Mouse (Mus musculus) retina, postnatal 7 days (tissue): ENCODE results near the gene Nat10.
A peak's percentile ranks its signal among the peaks of the same experiment; 100 is the strongest.

ENCODE experiments used
- DNase-seq: peaks from one replicate; pipeline ENCODE4 v3.0.0-alpha.2; 2012; ENCODE audit warnings: low read depth, low spot score

Nat10 gene

DNA sequence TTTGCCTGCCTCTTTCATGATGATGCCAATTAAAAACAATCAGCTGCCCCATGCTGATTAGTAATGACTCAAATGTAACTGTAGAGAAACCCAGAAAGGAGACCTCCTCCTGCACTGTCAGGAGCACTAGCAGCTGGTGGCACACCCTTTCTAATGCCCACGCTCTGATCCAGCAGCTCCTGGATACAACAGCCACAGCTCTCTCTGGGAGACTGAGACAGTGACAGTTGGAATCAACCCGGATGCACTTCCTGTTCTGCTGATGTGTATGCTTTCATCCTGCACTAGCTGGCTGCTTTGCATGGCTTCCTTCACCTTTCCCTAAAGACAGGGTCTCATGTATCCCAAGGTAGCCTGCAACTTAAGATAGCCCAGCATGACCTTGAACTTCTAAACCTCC, 15.0 kb downstream of the Nat10 start:
- no peak for DNase-seq

DNA sequence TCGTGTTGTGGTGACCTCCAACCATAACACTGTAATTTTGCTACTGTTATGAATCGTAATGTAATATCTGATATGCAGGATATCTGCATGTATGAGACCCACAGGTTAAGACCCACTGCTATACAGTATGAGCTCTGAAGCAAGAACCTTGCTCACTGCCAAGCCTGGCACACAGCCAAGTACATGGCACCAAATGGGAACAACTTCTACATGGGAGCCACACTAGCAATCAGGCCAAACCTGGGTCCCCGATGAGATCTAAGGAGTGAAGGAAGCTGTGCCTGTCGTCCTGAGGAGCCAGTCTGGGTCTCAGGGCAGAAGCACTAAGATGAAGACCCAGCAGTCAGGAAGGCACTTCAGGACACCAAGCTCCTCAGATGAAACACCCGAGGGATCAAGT, 15.6 kb downstream of the Nat10 start:
- DNase-seq: no peak

DNA sequence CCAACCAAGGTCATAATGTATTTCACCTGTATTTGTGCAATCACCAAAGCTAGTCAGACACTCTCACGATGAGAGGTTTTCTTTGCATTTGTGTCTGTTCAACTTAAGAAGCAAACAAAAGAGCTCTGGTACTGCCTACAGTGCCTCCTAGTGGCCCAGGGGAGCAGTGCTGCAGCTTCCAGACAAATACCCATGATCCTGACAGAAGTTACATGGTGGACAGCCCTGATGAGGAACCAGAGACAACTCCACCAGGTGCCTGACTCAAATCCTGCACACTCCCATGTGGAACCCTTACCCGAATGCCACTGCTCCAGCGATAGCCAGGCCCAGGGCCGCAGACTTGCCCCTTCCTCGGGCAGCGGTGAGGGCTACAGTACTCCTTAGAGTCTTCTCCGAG, 17.1 kb downstream of the Nat10 start:
- peak; percentile 24 for DNase-seq

DNA sequence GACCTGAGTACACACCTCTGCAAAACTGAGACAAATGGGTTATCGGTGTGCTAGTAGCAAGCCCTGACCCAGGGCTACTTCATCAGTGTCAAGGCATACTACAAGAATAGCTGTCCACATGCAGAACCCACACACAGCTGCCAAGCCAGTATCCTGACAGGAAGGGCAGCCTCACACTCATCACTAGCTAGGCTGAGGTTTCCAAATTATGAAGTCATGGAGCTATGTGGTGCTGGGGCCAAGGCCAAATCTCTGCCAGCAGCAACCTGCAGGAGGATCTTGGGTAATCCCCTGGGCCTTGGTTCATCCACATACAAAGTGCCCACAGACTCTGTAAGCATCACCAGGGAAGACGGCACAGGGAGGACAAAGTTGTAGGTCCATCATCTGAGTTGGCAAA, 17.5 kb downstream of the Nat10 start:
- DNase-seq: no peak

DNA sequence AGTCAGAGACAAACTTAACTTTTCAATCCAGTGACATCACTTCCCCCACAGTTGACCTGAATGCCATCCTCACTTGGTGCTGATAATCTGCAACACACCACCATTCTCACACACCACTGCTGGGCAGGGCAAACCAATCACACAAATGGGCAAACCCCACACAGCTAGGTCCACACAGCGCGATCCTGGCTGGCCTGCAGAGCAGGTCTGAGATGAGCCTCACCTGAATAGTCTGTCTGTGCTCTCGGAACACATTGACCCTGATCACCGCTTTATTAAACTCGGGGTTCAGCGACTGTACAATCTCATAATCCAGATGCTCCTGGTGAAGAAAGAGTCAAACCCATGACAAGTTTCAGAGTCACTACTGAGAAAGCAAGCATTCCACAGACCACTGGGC, 18.2 kb downstream of the Nat10 start:
- DNase-seq: no peak

DNA sequence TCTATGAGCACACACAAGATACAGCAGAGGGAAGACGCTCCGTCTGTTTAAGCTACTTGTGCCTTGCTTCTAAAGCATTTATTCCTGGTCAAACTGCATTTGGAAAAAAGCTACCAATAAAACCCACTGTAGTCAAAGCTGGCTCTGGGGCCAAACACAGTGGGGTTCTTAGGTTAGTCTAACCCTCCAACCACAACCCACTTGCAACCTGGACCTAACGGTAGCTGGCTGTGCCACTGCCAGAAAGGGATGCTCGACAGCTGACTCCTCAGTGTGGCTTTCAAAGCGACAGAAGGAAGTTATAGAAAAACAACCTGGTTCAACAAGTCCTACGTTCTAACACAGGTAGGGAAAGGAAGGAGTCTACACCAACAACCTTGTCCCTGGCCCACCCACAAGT, 29.6 kb downstream of the Nat10 start:
- DNase-seq: no peak

DNA sequence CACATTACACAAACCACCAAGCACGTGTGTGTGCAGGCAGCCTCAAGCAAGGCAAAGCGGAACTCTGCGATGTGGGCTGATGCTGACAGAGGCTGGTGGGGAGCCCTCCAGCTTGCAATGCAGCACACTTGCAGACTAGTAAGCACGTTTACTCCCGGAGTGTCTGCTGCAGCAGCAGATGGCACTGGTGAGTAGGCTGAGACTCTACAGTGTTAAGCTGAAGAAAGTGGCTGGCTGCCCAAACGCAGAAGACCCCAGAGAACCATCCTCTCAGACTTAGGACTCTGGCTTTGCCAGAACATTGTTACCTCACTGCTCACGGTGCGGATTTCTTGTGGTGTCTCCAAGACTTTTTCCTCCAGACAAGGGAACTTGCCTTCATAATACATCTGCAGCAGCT, 30.1 kb downstream of the Nat10 start:
- no peak for DNase-seq

DNA sequence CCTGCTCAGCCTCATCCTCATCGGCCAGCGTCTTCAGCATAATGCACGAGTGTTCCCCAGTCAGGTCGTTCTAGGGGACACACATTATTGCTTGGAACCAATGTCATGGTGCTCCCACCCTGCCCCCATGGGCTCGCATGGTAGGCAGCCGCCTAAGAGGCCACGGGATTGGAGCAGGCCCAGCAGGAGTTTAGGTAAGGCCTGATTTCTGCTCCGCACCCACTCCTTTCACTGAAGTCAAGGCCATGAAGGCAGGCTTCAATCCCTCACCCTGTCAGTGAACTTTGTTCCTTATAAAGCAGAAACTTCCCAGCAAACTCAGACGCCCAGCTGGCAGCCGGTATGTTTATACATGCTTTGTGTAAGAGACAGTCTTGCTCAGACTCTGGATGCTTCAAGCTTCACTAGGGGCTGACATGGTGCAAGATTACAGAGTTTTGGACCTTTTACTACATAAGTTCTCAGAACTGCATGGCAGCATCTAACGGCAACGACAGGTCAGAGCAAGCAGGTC, 33.0 kb downstream of the Nat10 start:
- DNase-seq: no peak

DNA sequence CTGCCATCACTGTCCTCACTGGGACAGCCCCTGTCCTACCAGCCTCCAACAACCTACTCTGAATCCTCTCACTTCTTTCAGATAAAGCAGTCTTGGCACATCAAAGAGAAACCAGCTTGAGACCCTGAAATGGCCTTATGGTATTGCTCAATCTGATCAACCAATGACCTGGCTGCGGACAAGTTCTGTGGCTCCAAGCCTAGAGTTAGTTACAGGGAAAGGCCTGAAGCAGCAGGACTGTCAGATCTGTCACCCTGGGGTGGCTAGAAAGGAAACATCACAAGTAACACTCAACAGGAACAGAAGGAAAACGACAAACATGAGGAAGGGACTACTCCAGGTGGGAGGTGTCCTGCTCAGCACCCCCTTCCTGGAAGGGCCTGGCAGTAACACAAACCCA, 36.5 kb downstream of the Nat10 start:
- no peak for DNase-seq

DNA sequence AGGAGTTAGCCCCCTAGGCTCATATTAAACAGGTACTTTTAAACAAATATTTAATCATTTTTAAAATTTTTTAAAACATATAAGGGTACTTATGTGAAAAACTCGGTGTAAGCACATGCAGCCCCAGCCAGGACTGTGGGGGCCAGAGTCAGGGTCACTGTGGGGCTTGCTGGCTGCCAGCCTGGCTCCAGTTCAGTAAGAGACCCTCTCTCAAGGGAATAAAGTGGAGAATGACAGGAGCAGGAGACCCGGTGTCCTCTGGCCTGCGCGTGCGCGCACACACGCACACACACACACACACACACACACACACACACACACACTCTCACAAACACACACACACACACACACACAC, 41.8 kb downstream of the Nat10 start:
- DNase-seq: no peak

DNA sequence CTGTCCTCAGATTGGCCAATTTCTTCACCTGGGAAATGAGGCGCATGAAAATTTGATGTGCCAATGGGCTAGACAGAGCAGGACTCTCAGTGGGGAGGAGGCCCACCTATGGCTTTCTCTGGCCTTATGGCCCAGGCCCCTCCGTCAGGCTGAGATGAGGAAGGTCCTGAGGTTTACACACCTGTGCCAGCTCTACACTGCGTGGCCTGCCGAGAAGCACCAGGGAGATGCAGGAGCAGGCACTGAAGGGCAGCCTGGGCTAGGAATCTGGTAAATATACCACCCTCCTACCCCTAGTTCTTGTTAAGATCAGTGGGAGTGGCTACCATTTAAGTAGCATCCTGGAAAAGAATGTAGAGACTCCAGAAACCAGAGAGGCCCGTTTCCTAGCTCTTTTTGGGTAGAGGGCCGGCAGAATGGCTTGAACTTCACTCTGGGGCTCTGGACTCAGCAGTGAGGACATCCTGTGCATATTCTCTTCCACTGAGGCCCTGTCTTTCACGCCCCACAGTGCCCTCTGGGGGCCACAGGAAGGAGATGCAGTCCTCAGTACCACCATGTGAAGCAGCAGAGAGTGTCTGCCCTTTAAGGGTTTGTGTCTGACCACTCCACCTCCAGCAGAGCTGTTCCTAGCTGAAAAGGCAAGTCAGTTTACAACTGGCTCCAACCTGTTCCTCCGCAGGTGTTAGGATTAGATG, 42.3 kb downstream of the Nat10 start:
- DNase-seq: peak; percentile 73

DNA sequence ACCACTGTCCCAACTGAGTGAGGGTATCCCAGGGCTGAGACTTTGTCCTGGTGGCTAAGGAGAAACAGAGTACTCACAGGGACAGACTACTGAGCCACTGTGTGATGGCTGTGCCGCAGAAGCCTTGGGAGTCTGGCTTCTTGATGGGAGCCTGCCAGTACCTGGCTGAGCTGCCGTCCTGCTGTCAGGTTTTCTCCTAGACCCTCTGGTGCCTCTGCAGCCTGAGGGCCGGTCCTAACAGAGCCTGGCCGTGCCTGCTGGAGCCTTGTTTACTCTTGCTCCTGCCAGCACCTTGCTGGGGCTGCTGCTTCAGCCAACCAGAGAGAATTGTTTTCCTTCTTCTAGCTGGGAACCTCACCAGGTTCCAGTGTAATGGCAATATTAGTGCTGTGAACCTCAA, 46.7 kb downstream of the Nat10 start:
- DNase-seq: no peak

DNA sequence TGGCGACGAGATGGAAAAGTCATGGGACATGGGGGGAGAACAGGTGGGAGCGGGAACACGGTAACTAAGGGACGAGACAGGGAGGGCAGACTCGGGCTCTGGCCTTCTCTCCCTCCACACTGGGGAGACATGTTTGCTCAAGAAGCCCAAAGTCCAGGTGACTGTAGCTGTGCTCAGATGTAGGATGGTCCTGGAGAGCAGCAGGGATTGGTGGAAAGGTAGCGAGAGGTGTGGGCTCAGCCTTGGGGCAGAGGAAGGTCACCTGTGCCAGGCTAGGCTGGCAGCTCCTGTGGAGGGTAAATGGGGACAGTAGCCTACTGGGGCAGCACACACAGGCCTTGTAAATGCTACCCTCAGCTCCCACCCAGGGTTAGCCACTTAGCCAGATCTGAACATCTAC, 47.2 kb downstream of the Nat10 start:
- DNase-seq: no peak

DNA sequence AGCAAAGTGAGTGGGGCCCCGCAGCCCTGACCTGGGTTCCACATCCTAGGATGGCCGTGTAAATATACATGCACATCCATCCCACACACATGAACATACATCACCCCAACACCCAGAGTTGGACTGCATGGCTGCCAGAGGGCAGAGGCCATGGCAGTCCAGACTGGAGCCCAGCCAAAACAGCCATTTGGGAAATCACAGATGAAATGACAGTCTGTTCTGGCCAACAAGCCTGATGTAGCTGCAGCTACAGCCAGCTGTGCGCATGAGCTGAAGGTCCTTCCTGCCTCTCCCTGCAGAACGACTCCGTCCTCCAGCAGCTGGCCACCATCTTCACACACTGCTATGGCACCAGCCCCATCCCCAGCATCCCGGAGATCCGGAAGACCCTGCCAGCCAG, 50.2 kb downstream of the Nat10 start:
- DNase-seq: no peak

DNA sequence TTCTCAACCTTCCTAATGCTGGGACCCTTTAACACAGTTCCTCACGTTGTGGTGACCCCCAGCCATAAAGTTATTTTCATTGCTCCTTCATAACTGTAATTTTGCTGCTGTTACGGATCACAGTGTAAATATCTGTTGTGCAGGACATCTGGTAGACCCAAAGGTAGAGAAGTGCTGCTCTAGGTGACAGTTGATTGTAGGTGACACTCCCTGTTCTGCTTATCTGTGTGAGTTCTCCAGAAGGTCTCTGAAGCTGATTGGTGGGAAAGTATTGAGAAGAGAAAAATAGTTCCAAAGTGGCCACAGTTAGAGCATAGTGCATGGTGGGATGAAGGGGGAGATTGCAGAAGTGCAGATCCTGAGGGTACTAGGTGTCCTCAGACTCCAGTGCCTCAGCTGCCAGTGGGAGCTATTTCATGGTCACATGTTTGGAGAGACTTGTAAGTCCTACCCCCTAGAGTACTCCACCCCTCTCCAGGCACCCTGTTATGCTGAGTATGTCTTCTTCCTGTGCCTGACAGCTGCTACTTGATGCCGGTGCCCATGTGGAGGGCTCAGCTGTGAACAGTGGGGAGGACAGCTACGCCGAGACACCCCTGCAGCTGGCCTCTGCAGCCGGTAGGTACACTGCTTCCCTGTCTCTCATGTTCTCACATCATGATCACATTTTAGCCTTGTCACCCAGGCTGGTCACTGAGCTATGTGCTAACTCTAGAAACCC, 53.9 kb downstream of the Nat10 start:
- no peak for DNase-seq

DNA sequence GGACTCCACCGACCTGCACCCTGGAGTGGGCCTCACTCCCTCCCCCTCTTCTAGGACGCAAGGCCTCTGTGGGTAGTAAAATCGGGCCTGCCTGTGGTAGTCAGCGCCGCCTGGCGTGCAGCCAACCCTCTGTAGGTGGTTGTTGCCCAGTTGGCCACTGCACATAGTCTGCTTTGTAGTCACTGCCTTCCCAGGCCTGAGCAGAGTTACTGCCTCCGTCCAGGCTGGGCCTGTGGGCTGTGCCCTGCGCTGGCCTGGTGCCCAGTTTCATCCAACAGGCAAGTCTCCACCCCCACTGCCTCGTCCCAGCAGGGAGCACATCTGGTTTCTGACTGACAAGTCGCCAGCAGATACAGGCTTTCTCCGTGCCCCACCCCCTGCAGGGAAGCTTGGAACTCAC, 54.8 kb downstream of the Nat10 start:
- no peak for DNase-seq

DNA sequence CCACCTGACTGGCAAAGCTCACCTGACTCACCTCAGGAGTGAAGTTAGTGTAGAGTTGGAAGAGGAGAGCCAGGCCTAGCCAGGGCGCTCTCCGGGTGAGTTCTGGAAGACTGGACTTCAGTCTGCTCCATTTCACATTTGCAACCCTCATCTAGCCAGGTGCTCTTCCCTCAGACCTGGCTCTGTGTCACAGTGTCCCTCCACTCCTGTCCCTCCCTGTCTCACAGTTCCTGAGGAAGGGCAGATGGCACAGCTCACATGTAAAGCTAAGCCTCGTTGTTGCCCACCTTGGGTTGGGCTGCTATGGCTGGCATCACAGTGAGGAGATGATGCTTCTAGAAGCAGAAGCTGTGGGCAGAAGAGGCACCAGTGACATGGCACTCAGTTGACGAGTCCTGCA, 55.2 kb downstream of the Nat10 start:
- no peak for DNase-seq

DNA sequence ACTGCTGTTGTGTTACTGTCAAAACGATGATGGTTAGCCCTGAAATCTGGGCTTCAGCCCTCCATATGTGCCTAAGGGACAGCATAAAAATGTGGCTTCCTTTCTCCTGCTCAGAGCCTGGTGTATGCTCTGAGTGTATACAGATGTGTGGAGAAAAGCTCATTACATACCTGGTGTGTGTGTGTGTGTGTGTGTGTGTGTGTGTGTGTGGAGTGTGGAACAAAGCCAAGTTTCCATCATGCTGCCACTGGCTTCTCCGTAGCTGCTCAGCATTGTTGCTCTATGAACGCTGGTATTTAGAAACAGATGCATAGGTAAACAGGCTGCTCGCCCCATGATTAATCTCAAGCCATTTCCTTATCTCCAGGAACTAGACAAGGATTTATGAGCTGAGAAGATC, 57.2 kb downstream of the Nat10 start:
- no peak for DNase-seq

DNA sequence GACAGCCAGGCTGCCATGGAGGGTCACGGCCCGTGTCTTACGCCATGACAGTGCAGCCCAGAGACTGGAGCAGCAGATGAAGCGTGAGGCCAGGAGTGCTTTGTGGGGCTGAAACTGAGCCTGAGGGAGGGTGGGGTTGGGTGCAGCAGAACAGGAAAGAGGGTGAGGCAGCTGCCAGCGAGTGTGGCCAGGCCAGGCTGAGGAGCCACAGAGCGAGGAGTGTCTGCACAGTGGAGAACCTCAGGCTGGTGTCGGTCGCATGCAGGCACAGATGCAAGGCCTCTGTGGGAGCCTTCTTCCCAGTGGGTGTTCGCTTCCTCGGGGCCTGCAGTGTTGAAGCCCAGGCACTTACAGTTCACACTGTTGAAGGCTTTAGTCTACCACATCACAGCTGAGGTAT, 57.7 kb downstream of the Nat10 start:
- DNase-seq: no peak

DNA sequence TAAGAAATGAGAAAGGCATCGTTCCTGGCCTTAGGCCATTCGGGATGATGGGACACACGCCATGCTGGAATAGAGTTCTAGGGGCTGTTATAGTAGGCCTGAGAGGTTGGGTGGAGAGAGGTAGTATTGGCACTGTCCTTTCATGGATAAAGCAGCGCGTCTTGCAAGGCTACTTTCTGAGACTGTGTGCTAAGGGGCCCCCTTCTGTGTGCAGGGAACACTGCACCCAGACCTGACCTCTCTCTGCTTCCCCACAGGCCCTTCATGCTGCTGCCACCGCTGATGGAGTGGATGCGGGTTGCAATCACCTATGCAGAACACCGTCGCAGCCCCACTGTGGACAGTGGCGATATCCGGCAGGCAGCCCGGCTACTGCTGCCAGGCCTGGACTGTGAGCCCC, 60.6 kb downstream of the Nat10 start:
- no peak for DNase-seq

DNA sequence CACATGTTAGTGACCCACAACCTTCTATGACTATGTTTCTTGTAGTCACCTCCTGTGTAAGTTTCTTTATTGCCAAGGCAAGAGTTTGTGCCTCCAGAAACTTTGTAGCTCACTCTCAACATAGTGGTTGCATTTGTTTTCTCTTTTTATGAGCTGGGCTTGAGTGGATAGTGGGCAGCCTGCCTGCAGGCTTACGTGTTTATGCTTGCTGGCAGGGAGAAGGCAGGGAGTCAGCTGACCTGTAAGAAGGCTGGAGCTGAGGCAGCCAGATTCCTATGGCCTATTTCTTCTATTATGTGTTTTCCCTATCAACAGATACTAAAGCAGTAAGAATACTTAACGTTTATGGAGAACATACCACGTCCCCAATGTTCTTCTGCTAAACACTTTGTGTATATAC, 64.9 kb downstream of the Nat10 start:
- DNase-seq: no peak

DNA sequence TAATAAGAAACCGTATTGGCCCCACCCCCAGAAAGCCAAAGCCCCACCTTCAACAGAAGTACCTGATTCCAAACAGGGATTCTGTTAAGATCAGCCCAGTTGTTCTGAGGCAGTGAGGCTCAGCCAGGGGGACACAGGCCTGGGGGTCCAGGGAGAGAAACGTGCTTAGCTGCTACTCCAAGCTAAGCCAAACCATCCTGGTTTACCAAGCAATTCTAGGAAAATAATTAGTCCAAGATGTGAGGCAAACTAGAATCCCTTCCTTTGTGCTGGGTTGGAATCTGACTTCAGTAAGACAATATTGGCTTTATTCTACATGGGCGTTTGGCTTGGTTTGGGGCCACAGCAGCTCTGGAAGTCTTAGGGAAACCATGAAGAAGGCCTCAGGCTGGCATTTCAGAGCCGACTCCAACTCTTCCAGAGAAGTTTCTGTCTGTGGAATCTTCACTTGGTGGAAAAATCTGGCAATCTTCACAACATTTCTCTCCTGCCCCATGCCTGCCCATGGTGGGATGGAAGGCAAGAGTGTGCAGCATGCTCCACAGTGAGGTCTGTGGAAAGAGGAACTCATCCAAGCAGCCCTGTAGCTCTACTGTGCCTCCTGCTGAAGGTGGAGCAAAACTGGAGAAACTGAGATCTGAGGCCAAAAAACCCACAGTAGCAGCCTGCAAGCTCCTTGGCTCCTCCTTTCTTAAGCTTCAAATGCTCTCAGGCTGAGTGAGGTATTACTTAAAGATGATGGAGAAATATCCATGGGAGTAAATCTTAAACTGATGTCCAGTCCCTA, 66.1 kb downstream of the Nat10 start:
- no peak for DNase-seq

DNA sequence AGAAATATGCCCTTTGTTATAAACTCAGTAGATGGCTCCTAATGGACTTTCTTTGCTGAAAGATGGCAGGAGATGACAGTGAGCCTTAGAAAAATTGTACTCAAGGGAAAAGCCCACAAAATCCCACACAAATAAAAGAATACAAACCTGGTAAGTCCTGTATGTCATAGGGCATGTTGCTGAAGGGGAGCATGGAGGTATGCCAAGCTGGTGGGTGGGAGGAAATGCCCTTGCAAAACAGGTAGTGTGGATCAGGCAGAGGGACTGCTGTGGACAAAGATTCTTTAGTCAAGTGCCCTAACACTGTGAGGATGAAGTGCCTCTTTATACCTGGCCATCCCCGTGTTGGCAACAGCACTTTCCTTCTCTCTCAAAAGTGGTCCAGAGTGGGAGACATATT, 68.3 kb downstream of the Nat10 start:
- DNase-seq: no peak
